Mouse (Mus musculus) cortical plate, adult 2 months (tissue): ENCODE data around the gene Zfp384.

Experiments
- CTCF ChIP-seq: fragments of 200-500 bp; IDR thresholded peaks from 2 replicates; pipeline ENCODE4 v1.5.1; 2011; ENCODE audit warnings: mild to moderate bottlenecking, control low read depth, low read length; ENCODE audit not compliant: insufficient read depth; ENCODE audit errors: extremely low read depth
- POLR2A ChIP-seq: fragments of 200-500 bp; IDR thresholded peaks from 2 replicates; pipeline ENCODE4 v1.6.1; 2011; ENCODE audit warnings: mild to moderate bottlenecking, low read length, control low read depth; ENCODE audit not compliant: insufficient read depth; ENCODE audit errors: extremely low read depth

GRCm38 (mm10) chr6:125051237-125051636 lies 42.3 kb downstream of the Zfp384 start:
- peak; percentile 28; the same call in 1 of the 2 replicates for TF ChIP-seq CTCF
- no peak for TF ChIP-seq POLR2A
